Comparison of ENCODE assay signal across 11 mouse cellular contexts in genomic region chr7:45058607-45059571, GRCm38 (mm10). TPM values are rescaled to one million over a fixed set of nuclear protein-coding genes. Genes with fewer than 3 reads are reported as not detected.
A peak's percentile ranks its signal among the peaks of the same experiment; 100 is the strongest.
DNase-seq lines count a peak whose midpoint lies in the region; ATAC-seq lines count a peak whose summit lies in the region.
"Had no signal": no experiment of that assay in that cellular context is flagged by ENCODE, and none has a peak within 500 bp of the region (broad histone marks: within the 10 kb centered on the region; RNA-seq: fewer than 3 reads in every experiment).

No protein-coding gene starts in this region.

- peak overlapping the region; percentile 71 for H3K27ac ChIP-seq in forebrain, embryonic 14.5 days (ENCODE audit: low read depth, low read length)
- peak overlapping the region; percentile 67 for H3K27ac ChIP-seq in midbrain, embryonic 10.5 days (replicated peaks)
- H3K27ac ChIP-seq: lung, embryonic 15.5 days; stomach, embryonic 15.5 days had no signal

- no peaks in the 10 kb centered on the region for H3K27me3 ChIP-seq in forebrain, embryonic 14.5 days (replicated peaks; ENCODE audit: control insufficient read depth, insufficient read depth, low read length)
- H3K27me3 ChIP-seq in midbrain, embryonic 10.5 days (ENCODE audit: low read depth, poor library complexity, severe bottlenecking), result no peaks in the 10 kb centered on the region
- H3K27me3 ChIP-seq: lung, embryonic 15.5 days; stomach, embryonic 15.5 days had no signal

- WGBS in forebrain, embryonic 14.5 days, result 79% methylated on average over 10 of the region's 10 CpGs
- WGBS in midbrain, embryonic 10.5 days, result 73% methylated on average over 10 of the region's 10 CpGs

- H3K9ac ChIP-seq in forebrain, embryonic 14.5 days (ENCODE audit: low read length), result no peak overlapping the region
- H3K9ac ChIP-seq: lung, embryonic 15.5 days; stomach, embryonic 15.5 days had no signal

- DNase-seq in cerebellum, postnatal 10 days, result peak; percentile 84 to 85
- DNase-seq in cerebellum, adult 11 months, result no peak
- DNase-seq in brain, adult 2 months (ENCODE audit: low read depth, low spot score), result peak; percentile 31
- DNase-seq in forebrain, embryonic 14.5 days (ENCODE audit: low spot score), result peak; percentile 46
- DNase-seq in midbrain, embryonic 10.5 days (ENCODE audit: low spot score), result no peak
- DNase-seq in ovary, postnatal 14 days (ENCODE audit: low spot score), result no peak
- DNase-seq in layer of hippocampus, adult 18-20 months (ENCODE audit: low spot score in 2 of 2), result no peak
- DNase-seq in lung, adult 18-20 months, result no peak

- H3K4me1 ChIP-seq in forebrain, embryonic 14.5 days (ENCODE audit: control insufficient read depth, insufficient read depth, low read length), result peaks cover 11% of the 10 kb centered on the region
- peaks cover 55% of the 10 kb centered on the region for H3K4me1 ChIP-seq in midbrain, embryonic 10.5 days

- no peaks in the 10 kb centered on the region for H3K36me3 ChIP-seq in forebrain, embryonic 14.5 days (ENCODE audit: control insufficient read depth, insufficient read depth, low read length)
- H3K36me3 ChIP-seq in midbrain, embryonic 10.5 days, result no peaks in the 10 kb centered on the region
- H3K36me3 ChIP-seq: lung, embryonic 15.5 days had no signal

- H3K9me3 ChIP-seq in forebrain, embryonic 14.5 days (replicated peaks; ENCODE audit: control insufficient read depth, low read length), result no peaks in the 10 kb centered on the region
- no peaks in the 10 kb centered on the region for H3K9me3 ChIP-seq in midbrain, embryonic 10.5 days (replicated peaks)
- H3K9me3 ChIP-seq: lung, embryonic 15.5 days; stomach, embryonic 15.5 days had no signal

- no peak overlapping the region for H3K4me3 ChIP-seq in forebrain, embryonic 14.5 days (ENCODE audit: low read depth, low read length)
- peak overlapping the region; percentile 27 for H3K4me3 ChIP-seq in midbrain, embryonic 10.5 days
- H3K4me3 ChIP-seq: lung, embryonic 15.5 days; stomach, embryonic 15.5 days had no signal

- no peak for ATAC-seq in forebrain, embryonic 14.5 days
- ATAC-seq: intestine, embryonic 16.5 days had no signal

- H3K4me2 ChIP-seq in forebrain, embryonic 14.5 days (ENCODE audit: low read length), result 0 out of 2 replicates have a peak overlapping the region, but pooled peaks have one; percentile 1
- H3K4me2 ChIP-seq: lung, embryonic 15.5 days; stomach, embryonic 15.5 days had no signal

RNA-seq across cellular contexts. Expression of gene Nosip, which starts 3.3 kb away (rescaled TPM):
- 70.4 and 71.8 TPM in 2 replicates for polyA plus RNA-seq in forebrain, embryonic 14.5 days (2014; fragmentation: Nextera tagmentation; extraction: Ambion mirVana)
- 63.0 and 66.7 TPM in 2 replicates for polyA plus RNA-seq in midbrain, embryonic 10.5 days (2016; fragmentation: Nextera tagmentation; extraction: Ambion mirVana)
- total RNA-seq in layer of hippocampus, adult 18-20 months (2021), result 10 to 100 TPM; 50.8 to 57.6 TPM

RNA-seq across cellular contexts. Expression of gene Prrg2, which starts 3.6 kb away (rescaled TPM):
- 12.0 and 13.4 TPM in 2 replicates for polyA plus RNA-seq in forebrain, embryonic 14.5 days (2014; fragmentation: Nextera tagmentation; extraction: Ambion mirVana)
- polyA plus RNA-seq in midbrain, embryonic 10.5 days (2016; fragmentation: Nextera tagmentation; extraction: Ambion mirVana), result 17.0 and 17.3 TPM in 2 replicates
- 1 to 10 TPM; 5.9 TPM for total RNA-seq in layer of hippocampus, adult 18-20 months (2021)

RNA-seq across cellular contexts. Expression of gene Prr12, which starts 6.2 kb away (rescaled TPM):
- polyA plus RNA-seq in forebrain, embryonic 14.5 days (2014; fragmentation: Nextera tagmentation; extraction: Ambion mirVana), result 13.6 and 16.0 TPM in 2 replicates
- polyA plus RNA-seq in midbrain, embryonic 10.5 days (2016; fragmentation: Nextera tagmentation; extraction: Ambion mirVana), result 10.8 and 11.3 TPM in 2 replicates
- 10 to 100 TPM; 75.7 to 77.5 TPM for total RNA-seq in layer of hippocampus, adult 18-20 months (2021)

RNA-seq across cellular contexts. Expression of gene Rcn3, which starts 33.1 kb away (rescaled TPM):
- polyA plus RNA-seq in forebrain, embryonic 14.5 days (2014; fragmentation: Nextera tagmentation; extraction: Ambion mirVana), result 67.4 and 73.9 TPM in 2 replicates
- polyA plus RNA-seq in midbrain, embryonic 10.5 days (2016; fragmentation: Nextera tagmentation; extraction: Ambion mirVana), result 122 and 128 TPM in 2 replicates
- total RNA-seq in layer of hippocampus, adult 18-20 months (2021), result 1 to 10 TPM; 7.4 to 8.5 TPM

RNA-seq across cellular contexts. Expression of gene Rras, which starts 41.1 kb away (rescaled TPM):
- 11.4 and 14.7 TPM in 2 replicates for polyA plus RNA-seq in forebrain, embryonic 14.5 days (2014; fragmentation: Nextera tagmentation; extraction: Ambion mirVana)
- polyA plus RNA-seq in midbrain, embryonic 10.5 days (2016; fragmentation: Nextera tagmentation; extraction: Ambion mirVana), result 22.0 and 23.6 TPM in 2 replicates
- total RNA-seq in layer of hippocampus, adult 18-20 months (2021), result 10 to 100 TPM; 11.6 to 12.9 TPM

Comparison
In these comparisons a context has a peak if more than half of its experiments do, and no peak if none do; other contexts are left out.
1. DNase-seq: peak in cerebellum, postnatal 10 days (2 of 2), brain, adult 2 months (single experiment) and forebrain, embryonic 14.5 days (single experiment); none in cerebellum, adult 11 months (single experiment), midbrain, embryonic 10.5 days (single experiment), ovary, postnatal 14 days (single experiment), layer of hippocampus, adult 18-20 months (0 of 2) and lung, adult 18-20 months (0 of 2).